In the genomic region with DNA sequence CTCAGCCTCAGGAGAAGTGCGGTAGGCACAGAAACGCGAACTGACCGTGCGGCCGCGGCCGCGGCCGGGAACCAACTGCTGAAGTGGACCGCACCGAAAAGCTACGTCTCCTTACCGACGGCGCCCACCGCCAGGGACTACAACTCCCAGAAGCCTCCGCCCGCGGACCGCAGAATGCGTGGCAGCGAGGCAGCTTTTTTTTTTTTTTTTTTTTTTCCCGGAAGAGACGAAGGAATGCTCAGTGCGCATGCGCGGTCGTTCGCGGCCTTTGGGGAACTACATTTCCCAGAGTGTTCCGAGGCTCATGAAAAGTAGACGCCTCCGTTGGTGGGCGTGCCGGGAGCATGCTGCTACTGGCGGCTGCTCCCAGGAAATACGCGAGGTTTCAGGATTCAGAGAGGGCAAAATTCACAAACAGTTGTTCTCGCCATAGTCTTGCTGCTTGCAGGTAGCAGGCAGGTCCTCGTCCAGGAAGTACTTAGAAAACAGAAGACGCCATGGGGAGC, we compare ENCODE assay signal across 8 mouse cellular contexts. TPM values are rescaled to one million over a fixed set of nuclear protein-coding genes. Genes with fewer than 3 reads are reported as not detected.
DNase-seq lines count a peak whose midpoint lies in the region; ATAC-seq and TF ChIP-seq lines count a peak whose summit lies in the region.

A gene (minus strand): TSS at position 141 of the 506 bp plus-strand sequence.

- no peak for TF ChIP-seq CTCF in MEL (IDR thresholded peaks at IDR 0.05 in 2 of 3, conservative IDR thresholded peaks at IDR 0.05 in 1 of 3; ENCODE audit: control insufficient read depth in 1 of 3, insufficient read depth in 1 of 3, low read depth in 2 of 3, low read length in 3 of 3, poor library complexity in 1 of 3, severe bottlenecking in 1 of 3)
- no peak for TF ChIP-seq CTCF in cerebellum, adult 2 months (IDR thresholded peaks at IDR 0.05; ENCODE audit: borderline replicate concordance, insufficient read depth, low read depth, low read length)
- TF ChIP-seq CTCF in forebrain, postnatal 0 days (IDR thresholded peaks at IDR 0.05; ENCODE audit: low read depth) = peak; percentile 44

- peak within 1 kb of the TSS; percentile 77 to 100 for H3K4me3 ChIP-seq in MEL (ENCODE audit: control insufficient read depth in 1 of 2, insufficient read depth in 1 of 2, low read depth in 2 of 2, low read length in 2 of 2)
- peak within 1 kb of the TSS; percentile 65 for H3K4me3 ChIP-seq in cerebellum, adult 2 months (replicated peaks; ENCODE audit: insufficient read depth, low read depth, low read length)
- peak within 1 kb of the TSS; percentile 79 for H3K4me3 ChIP-seq in forebrain, postnatal 0 days (ENCODE audit: low read depth, low read length)
- peak within 1 kb of the TSS; percentile 82 for H3K4me3 ChIP-seq in lung, embryonic 15.5 days

- H3K27me3 ChIP-seq in MEL (ENCODE audit: control insufficient read depth in 1 of 2, insufficient read depth in 2 of 2, low read length in 2 of 2) = no peaks in the 10 kb centered on the region
- no peaks in the 10 kb centered on the region for H3K27me3 ChIP-seq in cerebellum, adult 2 months (ENCODE audit: control insufficient read depth, insufficient read depth, low read length)
- H3K27me3 ChIP-seq in forebrain, postnatal 0 days (ENCODE audit: insufficient read depth, low read length) = no peaks in the 10 kb centered on the region
- H3K27me3 ChIP-seq in lung, embryonic 15.5 days = no peaks in the 10 kb centered on the region

- WGBS in cerebellum, adult 2 months = under 1% methylated on average over 42 of the region's 42 CpGs
- under 1% methylated on average over 41 of the region's 42 CpGs for WGBS in forebrain, postnatal 0 days
- WGBS in lung, embryonic 15.5 days = under 1% methylated on average over 42 of the region's 42 CpGs

- H3K27ac ChIP-seq in MEL (ENCODE audit: control insufficient read depth, low read depth, low read length) = peak within 1 kb of the TSS; percentile 68
- peak within 1 kb of the TSS; percentile 10 for H3K27ac ChIP-seq in cerebellum, adult 2 months (ENCODE audit: insufficient read depth, low read length)
- peak within 1 kb of the TSS; percentile 67 for H3K27ac ChIP-seq in forebrain, postnatal 0 days (ENCODE audit: low read depth, low read length)
- H3K27ac ChIP-seq in lung, embryonic 15.5 days = peak within 1 kb of the TSS; percentile 45

- H3K9ac ChIP-seq in MEL (ENCODE audit: control insufficient read depth, low read depth, low read length, poor library complexity, severe bottlenecking) = peak within 1 kb of the TSS; percentile 97
- H3K9ac ChIP-seq in forebrain, postnatal 0 days = peak within 1 kb of the TSS; percentile 84
- peak within 1 kb of the TSS; percentile 89 for H3K9ac ChIP-seq in lung, embryonic 15.5 days

- H3K9me3 ChIP-seq in MEL (replicated peaks; ENCODE audit: insufficient read depth, low read length) = no peaks in the 10 kb centered on the region
- no peaks in the 10 kb centered on the region for H3K9me3 ChIP-seq in forebrain, postnatal 0 days (ENCODE audit: low read length)
- no peaks in the 10 kb centered on the region for H3K9me3 ChIP-seq in lung, embryonic 15.5 days

- ATAC-seq in forebrain, postnatal 0 days = peak; percentile 98
- peak; percentile 96 for ATAC-seq in lung, embryonic 15.5 days (ENCODE audit: borderline replicate concordance, extremely low read depth, low FRiP score, low TSS enrichment)

- peak; percentile 98 for DNase-seq in MEL (ENCODE audit: low read depth, low spot score)
- peak; percentile 96 to 98 for DNase-seq in cerebellum, adult 2 months
- peak; percentile 100 for DNase-seq in forebrain, postnatal 0 days
- DNase-seq in heart, postnatal 4 days = peak; percentile 97
- peak; percentile 96 to 97 for DNase-seq in layer of hippocampus, adult 8-10 months (ENCODE audit: low spot score in 2 of 2)
- peak; percentile 95 for DNase-seq in ovary, adult 18-20 months (ENCODE audit: low spot score)
- peak; percentile 97 for DNase-seq in thymus, postnatal 0 days (ENCODE audit: low spot score)

- H3K79me2 ChIP-seq in MEL (ENCODE audit: control insufficient read depth, insufficient read depth, low read length, poor library complexity) = peaks cover 11% of the 10 kb centered on the region

- H3K4me1 ChIP-seq in MEL (ENCODE audit: control insufficient read depth in 1 of 2, insufficient read depth in 2 of 2, low read length in 2 of 2) = peaks cover 4 to 11% of the 10 kb centered on the region in 2 experiments
- peaks cover 3% of the 10 kb centered on the region; the same call in 1 of the 2 replicates for H3K4me1 ChIP-seq in cerebellum, adult 2 months (ENCODE audit: control insufficient read depth, insufficient read depth, low read length)
- H3K4me1 ChIP-seq in forebrain, postnatal 0 days (ENCODE audit: insufficient read depth) = peaks cover 8% of the 10 kb centered on the region
- H3K4me1 ChIP-seq in lung, embryonic 15.5 days = no peaks in the 10 kb centered on the region

- peaks cover 5 to 29% of the 10 kb centered on the region in 2 experiments; a peak in 3 of 4 replicates for H3K36me3 ChIP-seq in MEL (ENCODE audit: control insufficient read depth in 1 of 2, insufficient read depth in 2 of 2, low read length in 2 of 2)
- H3K36me3 ChIP-seq in forebrain, postnatal 0 days (ENCODE audit: insufficient read depth) = no peaks in the 10 kb centered on the region
- H3K36me3 ChIP-seq in lung, embryonic 15.5 days = no peaks in the 10 kb centered on the region

- TF ChIP-seq EP300 in MEL (IDR thresholded peaks at IDR 0.05; ENCODE audit: low read depth in 1 of 2, low read length in 2 of 2) = peak in 1 of 2 experiments; percentile 34; a peak in 1 of 4 replicates

- H3K4me2 ChIP-seq in forebrain, postnatal 0 days (ENCODE audit: low read depth) = peak within 1 kb of the TSS; percentile 96
- H3K4me2 ChIP-seq in lung, embryonic 15.5 days = peak within 1 kb of the TSS; percentile 91

- peak; percentile 49 to 87 for TF ChIP-seq POLR2A in MEL (IDR thresholded peaks at IDR 0.05; ENCODE audit: control insufficient read depth in 1 of 2, insufficient read depth in 1 of 2, low read depth in 1 of 2, low read length in 2 of 2, poor library complexity in 1 of 2)
- peak; percentile 77; the same call in 1 of the 2 replicates for TF ChIP-seq POLR2A in cerebellum, adult 2 months (IDR thresholded peaks at IDR 0.05; ENCODE audit: borderline replicate concordance, insufficient read depth, low read length)

- TF ChIP-seq RAD21 in MEL (IDR thresholded peaks at IDR 0.05; ENCODE audit: low read depth, low read length) = no peak

TF ChIP-seq in MEL, 35 proteins besides CTCF, POLR2A, EP300 and RAD21 (continues in another document):
- TF ChIP-seq TCF12 (IDR thresholded peaks at IDR 0.05; ENCODE audit: low read depth, low read length) (peak; percentile 67), E2F4 (IDR thresholded peaks at IDR 0.05; ENCODE audit: borderline replicate concordance, low read depth, low read length) (peak; percentile 60; the same call in 1 of the 2 replicates), MAFK (IDR thresholded peaks at IDR 0.05; ENCODE audit: borderline replicate concordance, low read depth, low read length) (no peak), GABPA (IDR thresholded peaks at IDR 0.05; ENCODE audit: low read depth, low read length) (no peak), MAX (IDR thresholded peaks at IDR 0.05; ENCODE audit: low read length) (peak; percentile 74), RCOR1 (IDR thresholded peaks at IDR 0.05; ENCODE audit: low read depth, low read length) (no peak), KAT2A (conservative IDR thresholded peaks at IDR 0.05; ENCODE audit: low read depth, low read length) (peak; percentile 96), TAL1 (IDR thresholded peaks at IDR 0.05; ENCODE audit: low read length) (no peak), NELFE (IDR thresholded peaks at IDR 0.05; ENCODE audit: low read depth, low read length) (peak; percentile 88), TBP (IDR thresholded peaks at IDR 0.05; ENCODE audit: low read depth, low read length) (no peak; the same call in 1 of the 2 replicates), CHD1 (IDR thresholded peaks at IDR 0.05; ENCODE audit: low read depth, low read length) (no peak), CHD2 (IDR thresholded peaks at IDR 0.05; ENCODE audit: low read length) (no peak; the same call in 1 of the 2 replicates), ZMIZ1 (IDR thresholded peaks at IDR 0.05; ENCODE audit: low read depth, low read length) (peak; percentile 84; the same call in 1 of the 2 replicates), MEF2A (IDR thresholded peaks at IDR 0.05; ENCODE audit: extremely low read depth, insufficient replicate concordance, low read depth, low read length, poor library complexity, severe bottlenecking) (no peak), MYC (IDR thresholded peaks at IDR 0.05; ENCODE audit: low read depth, low read length) (peak; percentile 88), USF1 (IDR thresholded peaks at IDR 0.05; ENCODE audit: low read depth, low read length) (0 out of 2 replicates have a peak, but pooled peaks have one; percentile 33), ZC3H11A (IDR thresholded peaks at IDR 0.05; ENCODE audit: low read depth, low read length) (no peak), HCFC1 (IDR thresholded peaks at IDR 0.05; ENCODE audit: low read depth, low read length) (peak; percentile 99), ZNF384 (IDR thresholded peaks at IDR 0.05; ENCODE audit: low read depth, low read length) (peak; percentile 100), SMC3 (IDR thresholded peaks at IDR 0.05; ENCODE audit: low read depth, low read length) (no peak), ETS1 (IDR thresholded peaks at IDR 0.05; ENCODE audit: low read depth, low read length) (peak; percentile 59; the same call in 1 of the 2 replicates), SIN3A (IDR thresholded peaks at IDR 0.05; ENCODE audit: low read length) (peak; percentile 96), MYB (IDR thresholded peaks at IDR 0.05; ENCODE audit: low read depth, low read length) (no peak), NRF1 (IDR thresholded peaks at IDR 0.05; ENCODE audit: insufficient read depth, low read depth, low read length, poor library complexity, severe bottlenecking) (peak; percentile 94), ZKSCAN1 (IDR thresholded peaks at IDR 0.05; ENCODE audit: low read depth, low read length) (peak; percentile 80; the same call in 1 of the 2 replicates)

RNA-seq across cellular contexts. Expression of the gene that starts here (rescaled TPM):
- 13.0 and 13.5 TPM in 2 replicates for total RNA-seq in MEL (2012; rRNA removed)
- 10 to 100 TPM in 1 of 2 experiments, not detected in 1; 18.9 TPM for polyA plus RNA-seq in MEL (2012; ENCODE audit: insufficient read depth in 1 of 2, insufficient read length in 2 of 2, low read depth in 1 of 2, low replicate concordance in 2 of 2, missing spikeins in 1 of 2)
- polyA plus RNA-seq in cerebellum, adult 2 months (2012; rRNA removed) = 9.6 and 10.9 TPM in 2 replicates
- 11.9 and 12.7 TPM in 2 replicates for total RNA-seq in forebrain, postnatal 0 days (2014; rRNA removed)
- 6.9 TPM in 2 replicates for polyA plus RNA-seq in forebrain, postnatal 0 days (2015; fragmentation: Nextera tagmentation; extraction: Ambion mirVana)
- total RNA-seq in heart, postnatal 4 days (2021) = 10 to 100 TPM; 10.3 to 11.5 TPM
- 10 to 100 TPM; 14.4 to 16.5 (median 15.0) TPM for total RNA-seq in layer of hippocampus, adult 8-10 months (2022)
- 15.1 and 16.7 TPM in 2 replicates for polyA plus RNA-seq in lung, embryonic 15.5 days (2015; fragmentation: Nextera tagmentation; extraction: Ambion mirVana)
- polyA plus RNA-seq in thymus, postnatal 0 days (2015; fragmentation: Nextera tagmentation; extraction: Ambion mirVana) = 9.1 TPM in 2 replicates

Comparison
In these comparisons a context has a peak if more than half of its experiments do, and no peak if none do; other contexts are left out.
1. Peak in every context shown above with its lines: DNase-seq, ATAC-seq, H3K4me3 ChIP-seq and H3K27ac ChIP-seq.
2. H3K27ac ChIP-seq: peak in every context shown above with its lines; median percentile 68 in MEL; 67 in forebrain, postnatal 0 days; 45 in lung, embryonic 15.5 days; 10 in cerebellum, adult 2 months.